Mouse (Mus musculus): Measurements from ENCODE around the gene Baiap2. TPM values are rescaled to one million over a fixed set of nuclear protein-coding genes. Genes with fewer than 3 reads are reported as not detected.

The Baiap2 gene
- polyA plus RNA-seq, 1 experiment from 2014 or later, result 21.4 TPM

DNA sequence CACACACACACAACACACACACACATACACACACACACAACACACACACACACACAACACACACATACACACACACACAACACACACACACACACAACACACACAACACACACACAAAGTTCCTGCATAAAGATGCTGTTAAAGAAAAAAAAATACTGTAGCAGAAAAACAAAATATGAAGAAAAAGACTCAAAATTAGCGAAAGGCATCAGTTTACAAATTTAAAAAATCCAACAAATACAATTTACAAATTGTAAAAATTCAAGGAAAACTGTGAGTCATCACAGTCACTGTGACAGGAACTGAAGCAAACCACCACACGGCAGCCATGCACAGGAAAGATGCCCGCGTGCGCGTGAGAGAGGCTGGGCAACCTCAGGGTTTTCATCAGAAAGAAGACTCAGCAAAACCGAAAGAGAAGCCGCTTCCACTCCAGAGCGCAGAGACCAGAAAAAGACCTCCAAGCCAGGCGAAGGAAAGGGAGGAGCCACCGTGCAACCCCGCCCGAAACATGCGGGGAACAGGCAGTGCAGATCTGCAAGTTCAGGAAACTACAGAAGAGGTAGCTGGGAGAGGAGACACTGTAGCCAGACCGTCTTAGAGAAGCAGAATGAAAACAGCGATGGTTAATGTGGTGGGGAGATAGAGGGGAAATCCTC is 14.4 kb upstream of the Baiap2 start:
- DNase-seq (ENCODE audit: low spot score) (no peak), ATAC-seq (replicated peaks; ENCODE audit: low FRiP score, low read depth) (no peak)
- Histone ChIP-seq H3K4me3 (replicated peaks; ENCODE audit: low read depth, low read length) (no peak overlapping the region), H3K27me3 (ENCODE audit: insufficient read depth, low read length) (no peaks in the 10 kb centered on the region), H3K36me3 (ENCODE audit: insufficient read depth, low read length) (no peaks in the 10 kb centered on the region), H3K4me1 (replicated peaks; ENCODE audit: insufficient read depth, low read length) (peaks cover 6% of the 10 kb centered on the region), H3K4me2 (ENCODE audit: low read length) (0 out of 2 replicates have a peak overlapping the region, but pooled peaks have one; percentile 4), H3K9me3 (replicated peaks; ENCODE audit: low read length) (no peaks in the 10 kb centered on the region), H3K9ac (ENCODE audit: low read depth, low read length) (no peak overlapping the region), H3K27ac (no peak overlapping the region)
- WGBS, result 61% methylated on average over 16 of the region's 16 CpGs
- TF ChIP-seq CTCF (IDR thresholded peaks at IDR 0.05; ENCODE audit: low read depth), result no peak

DNA sequence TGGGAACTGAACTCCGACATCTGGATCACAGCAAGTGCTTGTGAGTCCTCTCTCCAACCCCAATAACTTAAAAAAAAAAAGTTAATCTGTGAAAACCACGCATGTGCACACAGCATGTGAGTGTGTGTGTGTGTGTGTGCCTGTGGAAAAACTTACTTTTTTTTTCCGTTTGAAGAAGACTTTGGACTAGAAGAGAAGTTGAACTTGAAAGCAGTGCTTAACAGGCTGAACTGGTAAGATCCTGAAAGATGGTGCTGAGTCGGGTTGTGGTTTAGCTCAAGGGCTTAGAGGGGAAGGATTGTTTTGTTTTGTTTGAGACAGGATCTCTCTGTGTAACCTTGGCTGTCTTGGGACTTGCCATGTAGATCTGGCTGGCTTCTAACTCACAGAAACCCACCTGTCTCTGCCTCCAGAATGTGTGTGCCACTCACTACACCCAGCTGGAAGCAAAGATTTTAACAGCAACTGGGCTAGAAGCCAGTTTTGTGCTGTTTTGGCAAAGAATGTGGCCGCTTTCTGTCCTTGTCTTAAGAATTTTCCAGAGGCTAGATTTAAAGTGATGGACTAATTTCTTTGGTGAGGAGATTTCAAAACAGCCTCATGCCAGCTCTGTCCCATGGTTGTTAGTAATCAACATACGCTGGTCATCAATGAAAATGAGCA is 12.8 kb upstream of the Baiap2 start:
- Histone ChIP-seq H3K27ac (no peak overlapping the region), H3K4me2 (ENCODE audit: low read length) (no peak overlapping the region), H3K9ac (ENCODE audit: low read depth, low read length) (no peak overlapping the region), H3K27me3 (ENCODE audit: insufficient read depth, low read length) (no peaks in the 10 kb centered on the region), H3K4me1 (replicated peaks; ENCODE audit: insufficient read depth, low read length) (peaks cover 6% of the 10 kb centered on the region), H3K36me3 (ENCODE audit: insufficient read depth, low read length) (no peaks in the 10 kb centered on the region), H3K4me3 (replicated peaks; ENCODE audit: low read depth, low read length) (no peak overlapping the region), H3K9me3 (replicated peaks; ENCODE audit: low read length) (no peaks in the 10 kb centered on the region)
- TF ChIP-seq CTCF (IDR thresholded peaks at IDR 0.05; ENCODE audit: low read depth), result no peak
- 85% methylated on average over 6 of the region's 6 CpGs for WGBS
- ATAC-seq (replicated peaks; ENCODE audit: low FRiP score, low read depth), result no peak
- DNase-seq (ENCODE audit: low spot score), result no peak

DNA sequence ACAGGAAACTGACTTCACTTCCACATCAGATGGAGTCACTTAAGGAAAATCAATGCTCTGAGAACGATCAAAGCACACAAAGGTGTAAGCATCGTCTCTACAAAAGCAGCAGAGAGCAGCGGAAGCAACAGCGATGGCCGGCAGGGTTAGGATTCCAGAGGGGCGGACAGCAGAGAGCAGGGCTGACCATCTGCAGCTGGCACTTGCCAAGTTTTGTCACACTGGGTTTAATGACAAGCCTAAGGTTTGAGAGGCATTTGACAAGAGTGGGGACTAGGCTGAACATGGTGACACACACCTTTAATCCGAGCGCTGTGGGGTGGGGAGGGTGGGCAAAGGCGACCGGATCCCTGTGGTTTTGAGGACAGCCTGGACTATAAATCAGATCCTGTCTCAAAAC is 10.8 kb upstream of the Baiap2 start:
- H3K36me3 ChIP-seq (ENCODE audit: insufficient read depth, low read length), result no peaks in the 10 kb centered on the region
- no peaks in the 10 kb centered on the region for H3K27me3 ChIP-seq (ENCODE audit: insufficient read depth, low read length)
- no peak overlapping the region for H3K4me3 ChIP-seq (replicated peaks; ENCODE audit: low read depth, low read length)
- ATAC-seq (replicated peaks; ENCODE audit: low FRiP score, low read depth) (no peak), DNase-seq (ENCODE audit: low spot score) (peak; percentile 61)
- H3K4me2 ChIP-seq (ENCODE audit: low read length), result peak overlapping the region; percentile 14; the same call in 1 of the 2 replicates
- no peak overlapping the region for H3K9ac ChIP-seq (ENCODE audit: low read depth, low read length)
- no peak for TF ChIP-seq CTCF (IDR thresholded peaks at IDR 0.05; ENCODE audit: low read depth)
- H3K27ac ChIP-seq, result no peak overlapping the region
- H3K4me1 ChIP-seq (replicated peaks; ENCODE audit: insufficient read depth, low read length), result peaks cover 6% of the 10 kb centered on the region
- WGBS, result 43% methylated on average over 10 of the region's 10 CpGs
- H3K9me3 ChIP-seq (replicated peaks; ENCODE audit: low read length), result no peaks in the 10 kb centered on the region

DNA sequence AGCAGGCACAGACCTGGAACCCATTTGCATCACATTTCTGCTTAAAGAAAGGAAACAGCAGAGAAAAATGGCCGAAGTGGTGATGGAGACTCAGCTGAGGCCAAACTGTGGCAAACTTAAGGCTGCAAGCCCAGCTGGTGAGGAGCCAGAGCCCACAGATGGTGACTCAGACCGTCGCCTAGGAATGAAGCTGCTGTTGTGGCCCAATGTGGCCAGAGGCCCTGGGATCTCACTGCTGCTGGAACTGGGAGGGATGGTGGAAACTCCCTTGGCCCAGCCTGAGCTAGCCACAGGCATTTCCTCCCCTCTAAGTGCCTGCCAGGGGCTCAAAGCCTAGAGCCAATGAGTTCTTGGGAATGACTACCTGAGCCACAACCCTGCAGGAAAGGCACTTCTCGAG is 9.4 kb upstream of the Baiap2 start:
- Histone ChIP-seq H3K9ac (ENCODE audit: low read depth, low read length) (no peak overlapping the region), H3K27me3 (ENCODE audit: insufficient read depth, low read length) (no peaks in the 10 kb centered on the region), H3K4me3 (replicated peaks; ENCODE audit: low read depth, low read length) (no peak overlapping the region), H3K36me3 (ENCODE audit: insufficient read depth, low read length) (no peaks in the 10 kb centered on the region), H3K27ac (no peak overlapping the region), H3K9me3 (replicated peaks; ENCODE audit: low read length) (no peaks in the 10 kb centered on the region), H3K4me2 (ENCODE audit: low read length) (no peak overlapping the region), H3K4me1 (replicated peaks; ENCODE audit: insufficient read depth, low read length) (peaks cover 14% of the 10 kb centered on the region)
- DNase-seq (ENCODE audit: low spot score), result no peak
- no peak for ATAC-seq (replicated peaks; ENCODE audit: low FRiP score, low read depth)
- TF ChIP-seq CTCF (IDR thresholded peaks at IDR 0.05; ENCODE audit: low read depth), result no peak
- 70% methylated on average over 4 of the region's 4 CpGs for WGBS

DNA sequence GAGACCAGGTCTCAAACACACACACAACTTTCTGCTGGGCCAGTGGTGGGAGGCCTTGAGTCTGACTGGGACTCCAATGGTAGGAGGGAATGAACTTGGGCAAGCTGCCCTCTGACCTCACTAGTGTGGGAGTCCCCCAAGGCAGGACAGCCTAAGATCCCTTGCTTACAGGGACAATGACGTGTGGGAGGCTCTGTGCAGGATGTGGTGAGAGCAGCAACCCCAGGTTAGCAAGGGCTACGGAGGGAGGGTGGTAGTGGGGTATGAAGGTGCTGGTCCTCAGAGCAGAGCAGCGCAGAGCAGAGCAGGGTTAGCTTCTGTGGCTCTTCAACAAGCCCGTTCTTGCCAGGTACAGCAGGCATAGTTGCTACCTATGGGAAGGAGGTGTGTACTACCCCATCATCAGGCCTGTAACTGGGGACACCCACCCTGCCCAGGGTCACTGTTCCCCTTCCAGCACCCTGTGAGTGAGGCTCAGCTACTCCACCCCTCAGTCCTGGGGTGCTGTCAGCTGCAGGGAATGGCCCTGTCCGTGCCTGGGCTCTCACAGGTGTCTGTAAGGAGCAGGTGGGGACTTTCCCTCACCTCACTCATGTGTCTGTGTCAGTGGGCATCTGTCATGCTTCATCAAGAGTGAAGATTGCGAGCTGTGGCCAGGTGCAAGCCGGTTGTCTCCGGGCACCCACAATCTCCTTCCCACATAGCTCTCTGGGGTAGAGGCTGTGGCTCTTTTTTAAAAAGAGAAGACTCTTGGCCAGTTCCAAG is 8.6 kb upstream of the Baiap2 start:
- Histone ChIP-seq H3K9ac (ENCODE audit: low read depth, low read length) (no peak overlapping the region), H3K36me3 (ENCODE audit: insufficient read depth, low read length) (no peaks in the 10 kb centered on the region), H3K9me3 (replicated peaks; ENCODE audit: low read length) (no peaks in the 10 kb centered on the region), H3K27ac (no peak overlapping the region), H3K4me2 (ENCODE audit: low read length) (no peak overlapping the region), H3K27me3 (ENCODE audit: insufficient read depth, low read length) (no peaks in the 10 kb centered on the region), H3K4me3 (replicated peaks; ENCODE audit: low read depth, low read length) (no peak overlapping the region), H3K4me1 (replicated peaks; ENCODE audit: insufficient read depth, low read length) (peaks cover 23% of the 10 kb centered on the region)
- WGBS, result 56% methylated on average over 8 of the region's 8 CpGs
- ATAC-seq (replicated peaks; ENCODE audit: low FRiP score, low read depth) (no peak), DNase-seq (ENCODE audit: low spot score) (no peak)
- no peak for TF ChIP-seq CTCF (IDR thresholded peaks at IDR 0.05; ENCODE audit: low read depth)

DNA sequence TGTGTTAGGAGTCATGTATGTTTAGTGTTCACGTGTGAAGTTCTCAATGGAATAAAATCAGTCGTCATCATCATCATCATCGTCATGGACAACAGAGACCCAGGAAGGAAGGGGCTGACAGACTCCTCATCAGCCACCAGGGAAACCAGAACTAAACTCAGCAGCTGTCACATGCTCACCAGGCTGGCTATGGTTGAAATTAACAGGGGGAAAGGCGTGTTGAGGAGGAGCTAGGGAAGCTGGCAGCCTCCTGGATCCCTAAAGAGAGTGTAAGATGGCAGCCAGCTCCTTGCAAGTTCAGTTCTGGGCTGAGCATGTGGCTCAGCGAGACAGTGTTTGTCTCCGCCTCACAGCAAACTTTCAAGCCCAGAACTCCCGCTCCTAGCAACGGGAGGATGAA is 7.8 kb upstream of the Baiap2 start:
- WGBS, result 82% methylated on average over 8 of the region's 8 CpGs

More for the DNA sequence above, 7.8 kb upstream of the Baiap2 start:
- Histone ChIP-seq H3K4me3 (replicated peaks; ENCODE audit: low read depth, low read length) (no peak overlapping the region), H3K27ac (no peak overlapping the region), H3K9ac (ENCODE audit: low read depth, low read length) (no peak overlapping the region), H3K9me3 (replicated peaks; ENCODE audit: low read length) (no peaks in the 10 kb centered on the region), H3K4me1 (replicated peaks; ENCODE audit: insufficient read depth, low read length) (peaks cover 30% of the 10 kb centered on the region), H3K4me2 (ENCODE audit: low read length) (no peak overlapping the region), H3K27me3 (ENCODE audit: insufficient read depth, low read length) (no peaks in the 10 kb centered on the region), H3K36me3 (ENCODE audit: insufficient read depth, low read length) (no peaks in the 10 kb centered on the region)
- DNase-seq (ENCODE audit: low spot score), result no peak
- ATAC-seq (replicated peaks; ENCODE audit: low FRiP score, low read depth), result no peak
- no peak for TF ChIP-seq CTCF (IDR thresholded peaks at IDR 0.05; ENCODE audit: low read depth)

Data from kidney, postnatal 0 days (tissue).